In genomic region chr4:44504998-44505397, GRCm38 (mm10) we compare ENCODE assay signal across 32 mouse cellular contexts.
"Had no signal": no experiment of that assay in that cellular context is flagged by ENCODE, and none has a peak within 500 bp of the region (broad histone marks: within the 10 kb centered on the region; RNA-seq: fewer than 3 reads in every experiment).

No protein-coding gene starts in this region.

- H3K36me3 ChIP-seq: limb, embryonic 10.5 days; limb, embryonic 12.5 days; limb, embryonic 13.5 days; limb, embryonic 15.5 days; liver, embryonic 12.5 days; liver, embryonic 13.5 days; liver, embryonic 15.5 days; lung, embryonic 15.5 days; midbrain, embryonic 10.5 days; midbrain, embryonic 12.5 days; midbrain, embryonic 13.5 days; midbrain, embryonic 15.5 days; neural tube, embryonic 12.5 days; neural tube, embryonic 13.5 days had no signal

- H3K4me2 ChIP-seq: limb, embryonic 12.5 days; limb, embryonic 13.5 days; limb, embryonic 15.5 days; liver, embryonic 12.5 days; liver, embryonic 13.5 days; liver, embryonic 15.5 days; lung, embryonic 14.5 days; lung, embryonic 15.5 days; midbrain, embryonic 11.5 days; midbrain, embryonic 12.5 days; midbrain, embryonic 13.5 days; midbrain, embryonic 15.5 days; neural tube, embryonic 12.5 days; neural tube, embryonic 13.5 days had no signal

- DNase-seq: left cerebral cortex, postnatal 4 days; liver; liver, embryonic 13.5 days; liver, postnatal 0 days; lung, adult 18-20 months; lung, adult 2 months; lung, embryonic 14.5 days; lung, postnatal 10 days; lung, postnatal 14 days; lung, postnatal 36 days; lung, postnatal 4 days; midbrain, embryonic 14.5 days had no signal

- H3K9me3 ChIP-seq: limb, embryonic 10.5 days; limb, embryonic 12.5 days; limb, embryonic 13.5 days; limb, embryonic 15.5 days; liver, embryonic 12.5 days; liver, embryonic 13.5 days; liver, embryonic 15.5 days; lung, embryonic 15.5 days; megakaryocyte, embryonic 14.5 days; midbrain, embryonic 10.5 days; midbrain, embryonic 12.5 days; midbrain, embryonic 13.5 days; midbrain, embryonic 15.5 days; neural tube, embryonic 12.5 days; neural tube, embryonic 13.5 days had no signal

- H3K27me3 ChIP-seq: liver, embryonic 13.5 days had no signal

- ATAC-seq: liver, embryonic 12.5 days; liver, postnatal 0 days; lung, postnatal 0 days; midbrain, embryonic 13.5 days; midbrain, embryonic 15.5 days; midbrain, embryonic 16.5 days had no signal

- H3K4me3 ChIP-seq: limb, embryonic 10.5 days; limb, embryonic 12.5 days; limb, embryonic 13.5 days; limb, embryonic 15.5 days; liver, embryonic 12.5 days; liver, embryonic 13.5 days; liver, embryonic 15.5 days; lung, embryonic 15.5 days; megakaryocyte, embryonic 14.5 days; midbrain, embryonic 10.5 days; midbrain, embryonic 12.5 days; midbrain, embryonic 13.5 days; midbrain, embryonic 15.5 days; myocyte; neural tube, embryonic 12.5 days; neural tube, embryonic 13.5 days had no signal

- H3K27ac ChIP-seq: limb, embryonic 10.5 days; limb, embryonic 12.5 days; limb, embryonic 13.5 days; limb, embryonic 15.5 days; liver, embryonic 12.5 days; liver, embryonic 13.5 days; liver, embryonic 14.5 days; liver, embryonic 15.5 days; lung, embryonic 15.5 days; macrophage; midbrain, embryonic 10.5 days; midbrain, embryonic 12.5 days; midbrain, embryonic 13.5 days; midbrain, embryonic 15.5 days; neural tube, embryonic 12.5 days; neural tube, embryonic 13.5 days had no signal

- H3K9ac ChIP-seq: limb, embryonic 12.5 days; limb, embryonic 13.5 days; limb, embryonic 15.5 days; liver, embryonic 12.5 days; liver, embryonic 13.5 days; liver, embryonic 14.5 days; liver, embryonic 15.5 days; liver, postnatal 0 days; lung, embryonic 14.5 days; lung, embryonic 15.5 days; midbrain, embryonic 12.5 days; midbrain, embryonic 13.5 days; midbrain, embryonic 15.5 days; neural tube, embryonic 12.5 days; neural tube, embryonic 13.5 days had no signal

- H3K4me1 ChIP-seq: limb, embryonic 13.5 days; liver, embryonic 12.5 days; liver, embryonic 13.5 days; liver, embryonic 15.5 days; lung, embryonic 15.5 days; megakaryocyte, embryonic 14.5 days had no signal
